Mouse (Mus musculus): Measurements from ENCODE around the gene Agbl1.
"Not testable (repeated sequence)": the region's sequence is repeated elsewhere in the genome, so short reads cannot be mapped to it uniquely, and the experiment has no call there.

The Agbl1 gene

DNA sequence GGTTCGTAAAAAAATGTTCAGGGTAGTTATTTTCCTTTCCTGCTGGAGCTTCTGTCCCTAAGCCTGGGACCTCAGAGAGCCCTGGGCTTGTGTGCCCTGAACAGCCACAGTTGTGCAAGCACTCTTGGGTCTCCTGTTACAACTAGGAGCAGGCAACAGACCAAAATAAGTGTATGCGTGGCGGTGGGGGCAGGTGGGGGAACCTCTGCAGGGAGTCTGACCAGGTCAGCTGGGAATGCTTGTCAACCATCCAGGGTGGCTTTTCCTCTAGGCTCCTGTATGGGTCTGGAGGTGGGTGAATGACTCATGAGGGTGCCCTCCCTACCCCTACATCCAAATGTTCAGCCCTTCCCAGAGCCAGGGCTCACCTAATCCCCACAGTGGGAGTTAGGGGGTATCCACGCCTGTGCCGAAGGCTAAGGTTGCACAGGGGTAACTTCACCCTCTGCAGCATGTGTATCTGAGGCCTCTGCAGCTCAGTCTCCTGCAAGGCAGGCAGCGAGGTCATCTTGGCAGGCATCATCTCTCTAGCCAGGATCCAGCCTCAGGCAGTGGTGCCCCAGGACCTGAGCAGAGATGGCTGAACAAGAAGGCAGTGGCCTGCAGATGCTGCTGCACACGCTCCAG lies at the start of gene Agbl1:
TSS of gene Agbl1 (plus strand) at position 577 of the 627 bp plus-strand sequence.
- no peak for DNase-seq

DNA sequence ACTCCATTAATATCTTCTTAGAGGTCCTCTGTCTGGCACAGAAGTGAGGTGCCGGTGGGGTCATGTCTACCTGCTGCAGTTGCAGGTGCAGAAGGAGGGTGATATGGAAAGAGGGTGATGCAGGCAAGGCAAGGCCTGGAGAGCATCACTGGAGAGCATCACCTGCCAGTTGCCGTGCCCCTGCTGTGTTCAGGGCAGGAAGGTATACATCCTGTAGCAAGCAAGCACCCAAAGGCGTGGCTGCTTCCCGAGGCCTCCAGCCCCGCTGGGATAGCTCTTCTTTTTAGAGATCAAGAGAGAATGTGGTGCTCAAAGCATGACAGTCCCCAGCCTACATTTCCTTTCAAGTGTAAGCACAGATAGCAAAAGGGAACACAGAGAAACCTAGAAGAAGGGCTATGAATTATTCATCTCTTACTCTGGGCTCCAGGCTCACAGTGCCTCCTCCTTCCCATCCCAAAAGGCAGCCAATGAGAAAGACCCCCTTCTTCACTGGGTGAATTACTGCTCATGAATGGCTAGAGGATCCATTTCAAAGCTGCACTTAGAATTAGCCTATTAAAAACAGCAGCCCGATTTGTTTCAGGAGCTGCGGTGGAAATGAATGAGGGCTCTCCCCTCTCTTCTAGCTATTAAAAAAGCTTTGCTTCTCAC lies 44.6 kb upstream of the Agbl1 start:
- DNase-seq, result peak in 1 of 2 experiments; percentile 7

DNA sequence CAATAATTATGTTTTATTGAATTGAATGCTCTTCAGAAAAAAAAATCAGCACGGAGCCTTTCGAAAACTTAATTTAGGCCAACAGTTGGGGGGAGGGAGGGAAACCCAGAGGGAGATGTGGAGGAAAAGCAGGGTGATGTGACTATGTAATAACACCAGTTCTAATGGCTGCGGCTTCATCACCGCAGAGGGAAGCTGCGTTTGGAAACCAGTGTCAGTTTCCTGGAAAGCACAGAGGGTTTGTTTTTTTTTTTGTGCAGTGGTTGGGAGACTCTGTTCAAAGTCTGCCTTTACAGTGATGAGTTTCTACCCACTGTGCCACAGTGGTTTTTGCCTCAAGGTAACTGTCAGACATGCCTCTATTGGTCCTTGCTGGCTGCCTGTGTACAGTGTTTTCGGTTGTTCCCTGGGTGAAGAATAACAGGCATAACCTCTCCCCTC lies 44.0 kb upstream of the Agbl1 start:
- DNase-seq, result no peak

DNA sequence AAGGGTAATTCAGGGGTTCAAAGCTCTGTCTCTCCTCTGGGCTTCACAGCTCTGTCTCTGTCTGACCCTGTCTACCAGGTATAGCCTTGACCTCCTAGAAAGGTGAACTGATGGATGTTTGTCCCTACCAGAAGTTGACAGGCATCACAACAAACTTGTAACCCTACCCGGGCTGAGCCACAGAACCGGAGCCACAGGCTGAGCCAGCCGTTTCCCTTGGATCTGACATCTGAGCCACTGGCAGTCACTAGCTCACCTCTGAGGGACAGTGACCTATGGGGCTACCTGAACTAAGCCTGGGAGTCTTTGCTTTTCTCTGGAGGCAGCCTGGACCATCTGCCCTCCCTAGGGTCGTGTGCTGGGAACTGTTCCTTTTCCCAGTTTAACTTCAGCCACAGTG lies 11.1 kb upstream of the Agbl1 start:
- DNase-seq, result no peak

DNA sequence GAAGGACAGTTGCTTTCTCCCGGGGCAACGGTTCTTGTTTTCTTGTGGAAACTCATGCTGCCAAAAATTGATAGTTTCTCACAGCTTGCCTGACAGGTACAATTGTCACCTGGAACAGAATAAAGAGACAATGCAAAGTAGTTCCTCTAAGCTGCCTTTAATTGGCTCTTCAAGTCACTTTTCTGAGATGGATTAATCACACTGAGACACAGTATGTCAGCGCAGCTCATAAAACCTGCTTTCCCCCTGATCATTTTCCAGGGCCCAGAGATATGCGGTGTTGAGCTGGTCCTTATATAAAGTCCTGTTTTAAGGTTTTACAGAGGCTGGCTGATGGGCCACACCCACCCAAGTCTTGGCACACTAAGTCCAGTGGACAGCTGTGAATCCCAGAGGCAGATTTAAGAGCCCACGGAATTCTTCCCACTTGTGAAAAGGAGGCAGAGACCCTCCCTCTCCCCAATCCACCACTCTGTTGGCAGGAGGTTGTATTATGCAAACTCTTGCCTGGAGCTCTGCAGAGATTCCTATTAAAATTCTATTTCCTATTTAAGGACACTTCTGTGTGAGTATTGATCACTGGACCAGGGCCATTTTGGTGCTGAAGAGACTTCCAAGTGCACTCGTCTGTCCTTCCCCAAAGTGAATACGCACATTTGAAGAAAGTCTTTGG lies 9.8 kb upstream of the Agbl1 start:
- no peak for DNase-seq

DNA sequence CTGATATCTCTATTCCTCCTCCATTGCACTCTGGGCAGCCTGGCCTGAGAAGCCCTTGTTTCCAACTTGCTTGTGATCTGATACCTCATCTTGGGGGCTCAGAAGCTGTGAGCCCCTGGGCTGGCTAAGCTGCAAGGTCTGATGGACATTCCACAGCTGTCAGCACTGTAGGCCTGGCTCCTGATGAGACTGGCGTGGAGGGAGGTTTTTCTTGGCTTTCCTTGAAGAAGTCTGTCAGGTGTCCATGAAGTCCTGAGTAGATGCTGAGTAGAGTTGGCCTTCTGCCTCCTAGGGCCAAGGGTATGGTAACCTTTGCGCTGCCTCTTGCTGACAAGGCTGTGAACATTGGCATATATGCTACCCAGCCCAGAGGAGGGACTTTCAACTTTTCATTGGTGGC lies 7.0 kb upstream of the Agbl1 start:
- DNase-seq, result no peak

DNA sequence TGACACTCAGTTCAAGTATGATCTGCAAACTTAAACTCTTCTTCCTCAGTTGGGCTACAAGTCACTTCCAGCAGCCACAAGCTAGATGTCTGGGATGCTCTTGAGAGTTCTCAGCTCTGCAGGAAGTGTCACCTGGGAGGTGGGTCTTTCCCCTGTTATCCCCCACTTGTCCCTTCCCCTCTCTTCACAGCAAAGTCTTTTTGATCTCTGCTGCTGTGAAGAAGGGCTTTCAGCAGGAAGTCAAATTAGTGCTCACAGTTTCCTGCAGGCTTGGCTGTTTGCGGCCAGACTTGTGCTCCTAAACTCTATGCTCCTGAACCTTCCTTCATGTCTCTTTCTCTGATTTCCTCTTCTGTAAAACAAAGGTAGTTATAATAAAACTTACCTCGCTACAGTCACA lies 806 bp upstream of the Agbl1 start:
- DNase-seq, result no peak

DNA sequence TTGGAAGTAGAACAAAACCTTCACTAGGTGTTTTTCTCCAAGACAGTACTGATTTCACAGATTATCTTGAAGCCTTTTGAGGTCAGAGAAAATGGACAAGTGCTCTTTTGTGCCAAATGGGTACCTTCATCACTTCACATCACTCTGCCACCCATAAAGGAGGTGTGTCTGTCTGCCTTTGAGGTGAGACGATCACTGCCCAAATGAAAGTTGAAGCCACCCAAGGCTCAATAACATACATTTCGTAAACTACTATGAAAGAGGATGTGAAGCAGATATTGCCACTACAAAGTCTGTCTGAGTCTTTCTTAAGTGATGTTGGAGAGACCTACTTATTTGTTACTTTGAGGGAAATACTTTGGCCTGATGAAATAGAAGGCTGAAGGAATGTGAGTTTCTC lies 4.6 kb downstream of the Agbl1 start:
- no peak for DNase-seq

DNA sequence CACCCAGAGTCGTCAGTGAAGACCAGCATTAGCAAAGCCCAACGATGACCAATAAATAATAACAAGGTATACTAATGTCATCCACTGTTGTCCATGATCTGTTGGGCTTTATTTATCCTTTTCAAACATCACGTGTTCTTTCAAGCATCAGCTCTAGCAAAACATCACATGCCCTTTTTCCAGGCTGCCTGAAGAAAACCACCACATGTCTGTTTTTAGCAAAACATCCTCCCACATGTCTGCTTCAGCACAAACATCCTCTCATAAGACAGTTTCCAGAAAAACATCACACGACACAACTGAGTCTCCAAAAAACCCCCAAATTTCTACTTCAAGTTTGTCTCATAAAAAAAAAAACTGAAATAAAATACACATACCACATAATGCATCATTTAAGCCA lies 7.8 kb downstream of the Agbl1 start:
- DNase-seq, result no peak

DNA sequence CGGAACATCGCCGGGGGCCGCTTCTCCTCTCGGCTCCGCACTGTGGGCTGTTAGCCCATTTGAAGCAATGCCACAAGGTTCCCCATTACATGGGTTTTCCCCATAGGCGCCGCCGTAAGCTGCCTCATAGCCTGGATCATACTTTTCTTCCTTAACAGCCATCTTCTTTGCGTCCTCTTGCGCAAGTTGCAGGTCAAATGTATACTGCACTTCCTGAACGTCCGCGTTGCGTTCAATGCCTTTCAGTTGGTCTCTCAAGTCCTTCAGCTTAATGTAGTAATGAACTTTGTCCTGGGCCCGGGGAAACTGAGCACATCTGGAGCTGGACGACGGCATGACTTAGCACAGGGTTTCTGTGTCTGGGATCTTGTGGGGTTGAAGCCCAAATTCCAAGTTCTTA lies 15.2 kb downstream of the Agbl1 start:
- DNase-seq, result not testable (repeated sequence)

DNA sequence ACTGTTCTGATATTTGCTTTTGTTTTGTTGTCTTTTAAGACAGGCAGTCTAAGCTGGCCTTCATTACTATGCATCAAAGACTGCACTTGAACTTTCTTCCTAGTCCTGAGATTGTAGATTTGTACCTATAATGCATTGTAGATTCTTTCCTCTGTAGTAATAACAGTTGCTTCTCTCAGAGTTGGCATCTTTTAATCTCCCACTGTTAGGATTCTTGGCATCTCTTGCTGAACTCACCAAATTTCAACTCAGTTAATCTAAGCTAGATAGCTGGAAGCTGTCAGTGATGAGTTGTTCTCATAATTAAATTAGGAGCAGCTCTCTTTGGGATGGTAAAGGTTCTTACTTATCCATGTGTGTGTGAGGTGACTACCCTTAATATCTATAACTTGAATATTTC lies 45.4 kb downstream of the Agbl1 start:
- peak; percentile 41 to 57 for DNase-seq

DNA sequence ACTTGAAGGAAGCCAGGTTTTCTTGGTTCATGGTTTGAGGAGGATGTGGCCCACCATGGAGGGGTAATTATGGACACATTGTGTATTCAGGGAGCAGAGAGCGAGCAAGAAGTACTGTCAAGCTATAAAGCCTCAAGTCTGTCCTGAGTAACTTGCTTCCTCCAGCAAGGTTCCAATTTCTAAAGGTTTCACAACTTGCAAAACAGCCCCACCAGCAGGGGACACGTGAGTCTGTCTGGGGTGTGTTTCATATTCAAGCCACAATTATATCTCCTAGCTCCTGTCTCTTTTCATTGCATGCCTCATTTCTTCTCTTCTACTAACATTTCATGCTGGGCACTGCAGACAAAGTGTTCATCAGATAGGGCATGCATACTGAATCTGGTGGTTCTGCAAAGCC lies 53.1 kb downstream of the Agbl1 start:
- no peak for DNase-seq

DNA sequence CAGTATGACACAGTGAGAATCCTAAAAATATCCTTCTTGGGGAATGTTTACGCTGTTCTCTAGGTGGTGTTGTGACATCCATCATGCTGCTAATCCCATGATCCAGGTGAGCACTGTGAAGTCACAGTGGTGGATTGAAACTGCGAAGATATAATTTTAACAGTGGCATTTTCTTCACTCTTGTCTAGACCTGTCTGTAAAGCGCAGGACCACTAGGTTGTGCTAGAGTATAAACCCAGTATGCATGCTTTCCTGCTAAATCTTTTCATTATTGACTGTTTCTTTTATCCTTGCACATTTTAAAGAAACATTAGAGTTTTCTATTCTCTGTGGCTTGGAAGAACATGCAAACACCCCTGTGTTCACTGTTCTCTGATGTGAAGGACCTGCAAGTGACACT lies 57.8 kb downstream of the Agbl1 start:
- DNase-seq, result peak; percentile 14 to 20

DNA sequence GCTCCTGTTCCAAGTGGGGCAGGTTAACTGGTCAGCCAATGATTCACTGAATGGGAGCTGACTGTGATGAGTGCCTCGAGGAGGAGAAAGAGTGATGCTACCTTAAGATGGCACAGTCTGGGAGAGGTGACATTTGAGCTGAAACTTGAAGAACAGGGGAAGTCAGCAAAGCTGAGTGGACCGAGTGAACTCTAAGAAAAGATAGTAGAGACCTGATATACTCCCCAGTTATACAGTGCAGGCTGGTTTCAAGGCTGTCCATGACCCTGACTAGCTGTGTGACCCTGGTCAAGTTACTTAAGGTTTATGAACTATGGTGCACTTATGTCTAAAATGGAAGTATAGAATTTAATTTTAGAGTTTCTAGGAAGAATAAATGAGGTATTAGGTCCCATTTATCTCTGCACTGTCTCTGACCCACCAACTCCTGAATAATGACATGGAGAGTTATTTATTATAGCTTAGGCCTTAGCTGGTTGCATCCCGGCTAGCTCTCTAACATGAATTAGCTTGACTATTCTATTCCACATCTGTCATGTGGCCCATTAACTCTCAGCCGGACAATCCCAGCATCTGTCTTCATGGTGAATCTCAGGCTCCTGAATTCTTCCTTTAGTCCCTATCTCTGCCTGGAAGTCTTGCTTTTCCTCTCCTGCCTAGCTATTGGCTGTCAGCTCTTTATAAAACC lies 92.3 kb downstream of the Agbl1 start:
- DNase-seq, result no peak

DNA sequence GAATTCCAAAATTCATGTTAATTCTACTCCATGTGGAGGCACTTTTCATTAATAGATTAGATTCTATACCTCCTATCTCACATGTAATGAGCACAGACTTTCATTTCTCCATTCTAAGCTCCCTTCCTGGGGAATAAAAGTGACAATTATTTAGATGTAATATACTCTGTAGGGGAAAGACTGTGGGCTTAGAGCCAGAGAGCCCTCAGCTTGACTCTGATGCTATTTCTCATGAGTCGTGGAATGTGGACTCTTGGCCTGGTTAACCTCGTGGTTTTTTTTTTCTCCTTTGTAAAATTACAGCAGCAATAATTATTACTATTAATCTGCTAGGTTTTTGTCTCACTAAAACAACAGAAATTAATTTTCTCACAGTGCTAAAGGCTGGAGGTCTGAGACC lies 96.4 kb downstream of the Agbl1 start:
- DNase-seq, result no peak

DNA sequence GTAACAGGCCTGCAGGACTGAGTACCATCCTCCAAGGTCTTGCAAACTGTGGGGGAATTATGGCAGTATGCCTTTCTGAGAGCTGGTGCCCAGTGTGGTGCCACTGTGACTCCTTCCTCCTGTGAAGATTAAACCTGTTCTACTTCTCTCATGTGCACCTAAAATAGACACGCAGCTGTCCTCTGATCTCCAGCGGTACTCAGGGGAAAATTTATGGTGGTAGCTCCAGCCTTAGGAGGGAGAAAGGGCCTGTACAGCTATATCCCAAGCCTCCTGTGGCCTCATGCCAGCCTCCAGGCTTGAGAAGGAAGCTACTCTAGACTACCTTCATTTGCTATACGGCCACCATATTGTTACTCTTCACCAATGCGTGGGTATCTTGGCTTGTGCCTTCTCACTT lies 109.6 kb downstream of the Agbl1 start:
- peak in 1 of 2 experiments; percentile 4 for DNase-seq

DNA sequence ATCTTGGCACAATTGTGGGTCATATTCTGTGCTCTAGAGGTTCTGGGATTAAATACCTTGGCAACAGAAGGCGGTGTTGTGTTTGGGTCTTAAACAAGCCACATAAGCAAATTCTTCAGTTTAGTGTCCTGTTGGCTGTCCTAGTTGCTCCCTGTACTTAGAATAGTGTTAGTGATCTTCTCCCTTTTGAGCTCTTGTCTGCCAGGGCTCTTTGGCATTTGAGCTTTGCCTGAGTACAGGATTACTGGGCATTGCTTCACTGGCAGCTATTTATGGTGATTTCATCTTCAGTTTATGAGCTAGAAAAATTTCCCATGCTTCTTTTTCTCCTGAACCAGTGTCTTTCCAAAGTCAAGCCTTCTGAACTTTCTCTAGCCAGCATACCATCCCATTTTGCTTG lies 111.9 kb downstream of the Agbl1 start:
- DNase-seq, result no peak

DNA sequence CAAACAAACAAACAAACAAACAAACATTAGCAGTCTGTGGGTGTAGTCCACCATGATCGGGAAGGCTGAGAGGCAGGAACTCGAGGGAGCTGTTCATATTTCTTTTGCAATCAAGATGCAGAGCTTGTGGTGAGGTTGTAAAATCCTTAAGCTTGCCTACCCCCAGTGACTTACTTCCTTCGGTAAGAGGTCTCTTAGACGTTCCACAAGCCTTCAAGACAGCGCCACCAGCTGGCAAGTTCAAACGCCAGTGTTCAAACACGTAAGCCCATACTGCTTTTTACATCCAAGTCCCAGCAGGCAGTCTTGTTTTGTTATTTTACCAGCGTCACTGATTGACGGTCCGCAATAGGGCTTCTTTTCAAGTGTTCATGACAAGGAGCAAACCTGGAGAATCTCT lies 123.8 kb downstream of the Agbl1 start:
- DNase-seq, result peak; percentile 56 to 60

DNA sequence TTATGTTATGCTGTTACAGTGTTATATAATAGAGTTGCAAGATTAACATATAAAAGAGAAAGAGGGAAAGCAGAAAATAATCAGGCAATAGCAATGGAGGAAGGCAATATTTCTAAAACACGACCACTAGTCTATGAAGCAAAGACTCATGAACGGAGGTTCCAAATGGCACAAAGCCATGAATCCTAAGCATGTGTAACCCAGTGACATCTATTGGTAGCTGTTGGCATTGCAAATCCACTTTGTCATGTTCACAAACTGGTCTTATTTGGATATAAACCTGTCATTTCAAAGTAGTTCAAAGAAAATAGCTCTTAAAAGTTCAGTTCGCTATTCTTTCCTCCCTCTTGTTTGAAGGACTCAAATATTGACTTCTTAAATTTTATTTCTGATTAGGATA lies 124.8 kb downstream of the Agbl1 start:
- DNase-seq, result peak; percentile 81 to 90

DNA sequence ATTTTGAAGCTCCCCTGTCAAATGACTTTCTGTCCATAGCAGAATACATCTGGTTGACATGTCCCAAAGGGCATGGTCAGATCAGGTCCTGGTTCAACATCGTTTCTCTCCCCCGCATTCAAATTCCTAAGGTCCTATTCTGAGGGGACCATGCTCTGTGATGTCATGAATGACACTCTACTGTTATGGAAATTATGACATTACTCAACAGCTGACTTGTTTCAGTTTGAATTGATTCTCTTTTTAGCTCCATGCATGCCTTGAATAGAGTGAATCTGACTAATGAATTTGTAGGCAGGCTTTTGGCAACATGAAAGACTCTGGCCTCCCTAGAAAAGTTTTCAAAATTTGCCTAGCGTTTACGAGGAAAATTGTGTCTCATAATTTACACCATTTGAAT lies 141.6 kb downstream of the Agbl1 start:
- no peak for DNase-seq

DNA sequence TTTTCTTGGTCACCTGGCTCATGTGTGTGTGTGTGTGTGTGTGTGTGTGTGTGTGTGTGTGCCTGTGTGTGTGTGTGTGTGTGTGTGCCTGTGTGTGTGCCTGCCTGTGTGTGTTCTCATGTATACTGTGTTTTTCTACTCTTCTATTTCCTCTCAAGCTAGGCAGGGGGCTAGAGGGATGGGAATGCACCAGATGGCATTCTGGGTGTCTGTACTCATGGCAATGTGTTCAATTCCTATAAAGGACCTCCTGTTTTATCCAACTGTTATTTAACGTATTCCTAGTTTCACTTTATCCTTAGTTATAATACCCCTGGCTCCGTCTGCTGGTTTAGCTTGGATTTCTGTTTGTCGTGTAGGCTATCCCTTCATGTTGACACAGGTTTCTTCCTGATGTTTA lies 149.8 kb downstream of the Agbl1 start:
- no peak for DNase-seq

DNA sequence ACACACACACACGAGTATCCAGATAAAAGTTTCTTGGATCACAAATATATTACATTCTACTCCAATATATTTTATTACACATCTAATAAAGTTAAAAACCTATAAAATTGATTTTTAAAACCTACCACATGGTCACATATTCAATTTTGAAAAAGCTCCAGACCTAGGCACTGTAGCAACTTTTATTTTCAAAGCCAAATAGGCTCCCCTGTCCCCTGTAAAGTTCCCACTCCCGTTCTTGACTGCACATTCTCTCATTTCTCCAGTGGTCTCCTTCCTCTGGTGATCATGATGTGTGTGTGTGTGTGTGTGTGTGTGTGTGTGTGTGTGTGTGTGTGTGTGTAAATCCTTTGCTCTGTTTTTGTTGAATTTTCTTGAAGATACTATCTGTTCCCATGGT lies 152.3 kb downstream of the Agbl1 start:
- no peak for DNase-seq

DNA sequence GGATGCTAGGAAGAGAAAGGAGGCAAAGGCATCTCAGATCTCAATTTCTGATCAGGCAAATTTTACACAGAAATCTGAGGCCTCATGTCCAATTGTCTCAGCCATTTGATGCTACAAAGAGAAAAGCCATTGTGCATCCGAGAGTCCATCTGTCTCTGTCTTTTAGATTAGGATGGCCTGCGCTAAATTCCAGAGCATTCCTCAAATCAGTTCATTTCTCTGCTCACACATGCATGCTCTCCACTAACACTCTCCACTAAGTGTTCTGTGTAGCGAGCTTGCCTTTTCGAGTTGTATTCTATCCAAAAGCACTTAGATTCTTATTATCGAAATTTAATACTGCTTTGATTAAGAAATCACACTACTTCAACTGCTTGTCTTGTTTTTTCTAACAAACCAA lies 159.6 kb downstream of the Agbl1 start:
- DNase-seq, result no peak
